Mouse (Mus musculus) cortical plate, adult 2 months (tissue): ENCODE results near the gene Tnc. TPM values are rescaled to one million over a fixed set of nuclear protein-coding genes. Genes with fewer than 3 reads are reported as not detected.

Experiments used
- H3K27ac ChIP-seq: fragments of 200-500 bp; 2 replicates; pipeline ENCODE4 v1.5.1; 2012; ENCODE audit warnings: low read length, control low read depth, inconsistent platforms; ENCODE audit not compliant: insufficient read depth
- H3K4me1 ChIP-seq: fragments of 200-500 bp; 2 replicates; pipeline ENCODE4 v1.6.1; 2011; ENCODE audit warnings: low read length; ENCODE audit not compliant: control insufficient read depth, insufficient read depth
- H3K4me3 ChIP-seq: fragments of 200-500 bp; 2 replicates; pipeline ENCODE4 v1.5.1; 2011; ENCODE audit warnings: mild to moderate bottlenecking, low read length, control low read depth; ENCODE audit not compliant: insufficient read depth
- CTCF ChIP-seq: fragments of 200-500 bp; IDR thresholded peaks from 2 replicates; pipeline ENCODE4 v1.5.1; 2011; ENCODE audit warnings: mild to moderate bottlenecking, control low read depth, low read length; ENCODE audit not compliant: insufficient read depth; ENCODE audit errors: extremely low read depth
- POLR2A ChIP-seq: fragments of 200-500 bp; IDR thresholded peaks from 2 replicates; pipeline ENCODE4 v1.6.1; 2011; ENCODE audit warnings: mild to moderate bottlenecking, low read length, control low read depth; ENCODE audit not compliant: insufficient read depth; ENCODE audit errors: extremely low read depth
- polyA plus RNA-seq: library from polyadenylated mRNA; depleted of rRNA; stranded (reverse); fragments of >200 nt; gene quantifications from 2 replicates; pipeline ENCODE4 v1.2.3, GENCODE M21; 2012; rRNA removed

Gene Tnc
- polyA plus RNA-seq, result 1.7 and 2.2 TPM in 2 replicates

GRCm38 (mm10) chr4:64046831-64047493 lies at the start of gene Tnc:
TSS of gene Tnc (minus strand) at chr4:64047015.
- TF ChIP-seq POLR2A (no peak), CTCF (no peak)
- H3K27ac ChIP-seq, result no peak within 1 kb of the TSS

GRCm38 (mm10) chr4:64094221-64094620 lies 47.4 kb upstream of the Tnc start:
- no peaks in the 10 kb centered on the region for H3K4me1 ChIP-seq
- no peak for TF ChIP-seq CTCF
- TF ChIP-seq POLR2A, result no peak

More at GRCm38 (mm10) chr4:64046831-64047493, at the start of gene Tnc:
- Histone ChIP-seq H3K4me1 (no peaks in the 10 kb centered on the region), H3K4me3 (peak within 1 kb of the TSS; percentile 9; the same call in 1 of the 2 replicates)

GRCm38 (mm10) chr4:64092857-64093256 lies 46.0 kb upstream of the Tnc start:
- no peak for TF ChIP-seq POLR2A
- TF ChIP-seq CTCF, result no peak
- Histone ChIP-seq H3K27ac (no peak overlapping the region), H3K4me3 (no peak overlapping the region), H3K4me1 (no peaks in the 10 kb centered on the region)

More at GRCm38 (mm10) chr4:64094221-64094620, 47.4 kb upstream of the Tnc start:
- no peak overlapping the region for H3K4me3 ChIP-seq
- H3K27ac ChIP-seq, result no peak overlapping the region

- H3K4me3 ChIP-seq, result no peak overlapping the region
- no peaks in the 10 kb centered on the region for H3K4me1 ChIP-seq
- no peak overlapping the region for H3K27ac ChIP-seq
- TF ChIP-seq POLR2A, result no peak
These were observed 42.6 kb upstream of the Tnc start for GRCm38 (mm10) chr4:64089378-64089777.

GRCm38 (mm10) chr4:64087675-64088074 lies 40.9 kb upstream of the Tnc start:
- H3K27ac ChIP-seq, result no peak overlapping the region
- H3K4me1 ChIP-seq, result no peaks in the 10 kb centered on the region
- TF ChIP-seq POLR2A (no peak), CTCF (no peak)
- H3K4me3 ChIP-seq, result no peak overlapping the region

- TF ChIP-seq POLR2A (no peak), CTCF (no peak)
- Histone ChIP-seq H3K27ac (no peak overlapping the region), H3K4me1 (no peaks in the 10 kb centered on the region), H3K4me3 (no peak overlapping the region)
These were observed 39.3 kb upstream of the Tnc start for GRCm38 (mm10) chr4:64085993-64086567.

- Histone ChIP-seq H3K4me1 (no peaks in the 10 kb centered on the region), H3K27ac (no peak overlapping the region), H3K4me3 (no peak overlapping the region)
- TF ChIP-seq POLR2A (no peak), CTCF (no peak)
These were observed 37.0 kb upstream of the Tnc start for GRCm38 (mm10) chr4:64083858-64084257.

GRCm38 (mm10) chr4:64078029-64078619 lies 31.3 kb upstream of the Tnc start:
- TF ChIP-seq CTCF (no peak), POLR2A (no peak)
- H3K27ac ChIP-seq, result no peak overlapping the region
- H3K4me3 ChIP-seq, result no peak overlapping the region
- H3K4me1 ChIP-seq, result no peaks in the 10 kb centered on the region

GRCm38 (mm10) chr4:64076349-64077025 lies 29.7 kb upstream of the Tnc start:
- TF ChIP-seq CTCF, result no peak
- no peak for TF ChIP-seq POLR2A
- Histone ChIP-seq H3K27ac (no peak overlapping the region), H3K4me1 (no peaks in the 10 kb centered on the region), H3K4me3 (no peak overlapping the region)
